9 mouse cellular contexts compared by ENCODE assay signal in the genomic region with DNA sequence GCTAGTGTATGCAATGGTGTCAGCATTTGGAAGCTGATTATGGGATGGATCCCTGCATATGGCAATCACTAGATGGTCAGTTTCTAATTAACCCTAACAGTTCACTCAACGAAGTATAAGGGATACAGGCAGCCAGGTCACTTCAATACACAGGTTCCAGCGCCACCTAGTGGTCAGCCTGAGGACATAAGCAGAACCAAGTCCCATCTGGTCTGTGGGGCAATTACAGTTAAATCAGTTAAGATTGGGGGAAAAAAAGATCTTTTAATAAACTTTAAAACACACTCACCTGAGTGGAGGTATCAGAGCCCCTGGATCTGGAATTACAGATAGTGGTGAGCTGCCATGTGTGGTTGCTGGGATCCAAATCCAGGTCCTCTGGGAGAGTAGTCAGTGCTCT. TPM values are rescaled to one million over a fixed set of nuclear protein-coding genes. Genes with fewer than 3 reads are reported as not detected.
DNase-seq lines count a peak whose midpoint lies in the region; ATAC-seq and TF ChIP-seq lines count a peak whose summit lies in the region.
"Had no signal": no experiment of that assay in that cellular context is flagged by ENCODE, and none has a peak within 500 bp of the region (broad histone marks: within the 10 kb centered on the region; RNA-seq: fewer than 3 reads in every experiment).

No protein-coding gene starts in this region.

- 1% methylated on average over 2 of the region's 2 CpGs for WGBS in midbrain, embryonic 11.5 days
- WGBS in midbrain, embryonic 13.5 days, result 3% methylated on average over 2 of the region's 2 CpGs
- WGBS in liver, embryonic 11.5 days, result 2% methylated on average over 2 of the region's 2 CpGs

- no peaks in the 10 kb centered on the region; the same call in 1 of the 2 replicates for H3K4me1 ChIP-seq in midbrain, embryonic 11.5 days (ENCODE audit: control insufficient read depth, insufficient read depth, low read length)
- H3K4me1 ChIP-seq in midbrain, embryonic 13.5 days (replicated peaks), result peaks cover 4% of the 10 kb centered on the region; the same call in 1 of the 2 replicates
- no peaks in the 10 kb centered on the region for H3K4me1 ChIP-seq in embryonic fibroblast, embryonic 13.5 days (ENCODE audit: control insufficient read depth, insufficient read depth, low read length)
- H3K4me1 ChIP-seq in liver, embryonic 11.5 days (replicated peaks; ENCODE audit: control insufficient read depth, insufficient read depth, low read length), result peaks cover 4% of the 10 kb centered on the region

- DNase-seq in midbrain, embryonic 11.5 days (ENCODE audit: low spot score, missing footprints), result peak; percentile 90
- peak; percentile 91 for DNase-seq in brain, adult 2 months (ENCODE audit: low read depth, low spot score)
- DNase-seq in kidney, adult 9 months, result peak; percentile 64
- DNase-seq in liver, embryonic 11.5 days (ENCODE audit: low spot score), result peak; percentile 56
- peak; percentile 65 for DNase-seq in ovary, postnatal 36 days (ENCODE audit: low spot score)
- peak; percentile 32 to 85 for DNase-seq in thymus, postnatal 10 days (ENCODE audit: low spot score in 2 of 2)

- ATAC-seq in midbrain, embryonic 11.5 days (ENCODE audit: low FRiP score), result no peak
- no peak for ATAC-seq in midbrain, embryonic 13.5 days
- no peak for ATAC-seq in liver, embryonic 11.5 days (replicated peaks; ENCODE audit: low FRiP score)

- H3K4me3 ChIP-seq in midbrain, embryonic 11.5 days (ENCODE audit: low read depth, low read length), result no peak overlapping the region
- no peak overlapping the region for H3K4me3 ChIP-seq in midbrain, embryonic 13.5 days (replicated peaks)
- no peak overlapping the region for H3K4me3 ChIP-seq in embryonic fibroblast, embryonic 13.5 days (ENCODE audit: insufficient read depth, low read length)
- H3K4me3 ChIP-seq in liver, embryonic 11.5 days (ENCODE audit: low read depth, low read length), result no peak overlapping the region
- H3K4me3 ChIP-seq: heart, embryonic 13.5 days had no signal

- TF ChIP-seq POLR2A in embryonic fibroblast, embryonic 13.5 days (IDR thresholded peaks at IDR 0.05; ENCODE audit: low read depth, low read length), result no peak

- no peak overlapping the region for H3K27ac ChIP-seq in midbrain, embryonic 11.5 days (ENCODE audit: low read depth, low read length)
- no peak overlapping the region for H3K27ac ChIP-seq in midbrain, embryonic 13.5 days
- no peak overlapping the region for H3K27ac ChIP-seq in embryonic fibroblast, embryonic 13.5 days (ENCODE audit: insufficient read depth, low read length)
- H3K27ac ChIP-seq in liver, embryonic 11.5 days (ENCODE audit: low read depth, low read length), result no peak overlapping the region
- H3K27ac ChIP-seq: heart, embryonic 13.5 days had no signal

- no peaks in the 10 kb centered on the region for H3K36me3 ChIP-seq in midbrain, embryonic 11.5 days (ENCODE audit: control insufficient read depth, insufficient read depth, low read length)
- no peaks in the 10 kb centered on the region for H3K36me3 ChIP-seq in midbrain, embryonic 13.5 days
- no peaks in the 10 kb centered on the region for H3K36me3 ChIP-seq in liver, embryonic 11.5 days (ENCODE audit: control insufficient read depth, insufficient read depth, low read length)
- H3K36me3 ChIP-seq: heart, embryonic 13.5 days had no signal

- H3K9ac ChIP-seq in midbrain, embryonic 11.5 days (ENCODE audit: low read length), result no peak overlapping the region
- H3K9ac ChIP-seq in midbrain, embryonic 13.5 days (replicated peaks), result no peak overlapping the region
- H3K9ac ChIP-seq in liver, embryonic 11.5 days (ENCODE audit: low read depth, low read length), result no peak overlapping the region
- H3K9ac ChIP-seq: heart, embryonic 13.5 days had no signal

- no peaks in the 10 kb centered on the region for H3K27me3 ChIP-seq in midbrain, embryonic 11.5 days (ENCODE audit: control insufficient read depth, insufficient read depth, low read length)
- H3K27me3 ChIP-seq in midbrain, embryonic 13.5 days, result no peaks in the 10 kb centered on the region
- H3K27me3 ChIP-seq in liver, embryonic 11.5 days (replicated peaks; ENCODE audit: control insufficient read depth, insufficient read depth, low read length), result no peaks in the 10 kb centered on the region
- H3K27me3 ChIP-seq: heart, embryonic 13.5 days had no signal

- TF ChIP-seq CTCF in embryonic fibroblast, embryonic 13.5 days (IDR thresholded peaks at IDR 0.05; ENCODE audit: borderline replicate concordance, insufficient read depth, low read length), result peak; percentile 89; the same call in 1 of the 2 replicates

- H3K9me3 ChIP-seq in midbrain, embryonic 11.5 days (ENCODE audit: control insufficient read depth, low read length), result no peaks in the 10 kb centered on the region
- H3K9me3 ChIP-seq in midbrain, embryonic 13.5 days, result no peaks in the 10 kb centered on the region
- no peaks in the 10 kb centered on the region for H3K9me3 ChIP-seq in liver, embryonic 11.5 days (ENCODE audit: control insufficient read depth, low read length)

- no peak overlapping the region for H3K4me2 ChIP-seq in midbrain, embryonic 11.5 days
- H3K4me2 ChIP-seq in midbrain, embryonic 13.5 days (replicated peaks), result no peak overlapping the region
- H3K4me2 ChIP-seq in liver, embryonic 11.5 days, result no peak overlapping the region
- H3K4me2 ChIP-seq: heart, embryonic 13.5 days had no signal

RNA-seq across cellular contexts. Expression of a gene that starts 2.1 kb away (rescaled TPM):
- polyA plus RNA-seq in midbrain, embryonic 11.5 days (2014; fragmentation: Nextera tagmentation; extraction: Ambion mirVana), result 0.41 and 0.77 TPM in 2 replicates
- polyA plus RNA-seq in midbrain, embryonic 13.5 days (2015; fragmentation: Nextera tagmentation; extraction: Ambion mirVana), result 0.23 and 0.30 TPM in 2 replicates
- polyA plus RNA-seq in embryonic fibroblast, embryonic 13.5 days (2011; ENCODE audit: insufficient read length, low read depth, missing spikeins), result not detected in 2 replicates
- not detected in 2 replicates for polyA plus RNA-seq in liver, embryonic 11.5 days (2014; fragmentation: Nextera tagmentation; extraction: Ambion mirVana)
- polyA plus RNA-seq: heart, embryonic 13.5 days had no signal

RNA-seq across cellular contexts. Expression of a gene that starts 4.3 kb away (rescaled TPM):
- polyA plus RNA-seq in midbrain, embryonic 11.5 days (2014; fragmentation: Nextera tagmentation; extraction: Ambion mirVana), result 5.0 and 7.1 TPM in 2 replicates
- polyA plus RNA-seq in midbrain, embryonic 13.5 days (2015; fragmentation: Nextera tagmentation; extraction: Ambion mirVana), result 10.4 and 11.0 TPM in 2 replicates
- polyA plus RNA-seq in embryonic fibroblast, embryonic 13.5 days (2011; ENCODE audit: insufficient read length, low read depth, missing spikeins), result 15.1 and 18.5 TPM in 2 replicates
- 5.1 and 5.3 TPM in 2 replicates for polyA plus RNA-seq in liver, embryonic 11.5 days (2014; fragmentation: Nextera tagmentation; extraction: Ambion mirVana)

RNA-seq across cellular contexts. Expression of a gene that starts 34.0 kb away (rescaled TPM):
- polyA plus RNA-seq in midbrain, embryonic 11.5 days (2014; fragmentation: Nextera tagmentation; extraction: Ambion mirVana), result 8.4 and 10.8 TPM in 2 replicates
- polyA plus RNA-seq in midbrain, embryonic 13.5 days (2015; fragmentation: Nextera tagmentation; extraction: Ambion mirVana), result not detected in 2 replicates
- not detected in 2 replicates for polyA plus RNA-seq in embryonic fibroblast, embryonic 13.5 days (2011; ENCODE audit: insufficient read length, low read depth, missing spikeins)
- 25.7 and 31.6 TPM in 2 replicates for polyA plus RNA-seq in liver, embryonic 11.5 days (2014; fragmentation: Nextera tagmentation; extraction: Ambion mirVana)

RNA-seq across cellular contexts. Expression of a gene that starts 57.2 kb away (rescaled TPM):
- 73.2 and 79.9 TPM in 2 replicates for polyA plus RNA-seq in midbrain, embryonic 11.5 days (2014; fragmentation: Nextera tagmentation; extraction: Ambion mirVana)
- polyA plus RNA-seq in midbrain, embryonic 13.5 days (2015; fragmentation: Nextera tagmentation; extraction: Ambion mirVana), result 71.9 and 73.8 TPM in 2 replicates
- polyA plus RNA-seq in embryonic fibroblast, embryonic 13.5 days (2011; ENCODE audit: insufficient read length, low read depth, missing spikeins), result 192 and 194 TPM in 2 replicates
- polyA plus RNA-seq in liver, embryonic 11.5 days (2014; fragmentation: Nextera tagmentation; extraction: Ambion mirVana), result 86.5 and 96.2 TPM in 2 replicates

RNA-seq across cellular contexts. Expression of a gene that starts 58.6 kb away (rescaled TPM):
- 7.9 and 8.3 TPM in 2 replicates for polyA plus RNA-seq in midbrain, embryonic 11.5 days (2014; fragmentation: Nextera tagmentation; extraction: Ambion mirVana)
- polyA plus RNA-seq in midbrain, embryonic 13.5 days (2015; fragmentation: Nextera tagmentation; extraction: Ambion mirVana), result 8.9 and 9.2 TPM in 2 replicates
- polyA plus RNA-seq in embryonic fibroblast, embryonic 13.5 days (2011; ENCODE audit: insufficient read length, low read depth, missing spikeins), result 7.8 and 8.5 TPM in 2 replicates
- polyA plus RNA-seq in liver, embryonic 11.5 days (2014; fragmentation: Nextera tagmentation; extraction: Ambion mirVana), result 7.1 TPM in 2 replicates
